Mouse (Mus musculus) heart, adult 2 months (tissue): ENCODE results near the gene Creb3l2. TPM values are rescaled to one million over a fixed set of nuclear protein-coding genes. Genes with fewer than 3 reads are reported as not detected.

ENCODE experiments used
- DNase-seq, 2 experiments: peaks; one replicate each; pipeline ENCODE4 v3.0.0; 2021
- H3K27ac ChIP-seq: fragments of 200-600 bp; 2 replicates; pipeline ENCODE4 v1.8.1; 2022
- H3K27me3 ChIP-seq: fragments of 200-500 bp; 2 replicates; pipeline ENCODE4 v1.6.1; 2012; ENCODE audit warnings: mild to moderate bottlenecking, low read length, inconsistent platforms, mixed read lengths; ENCODE audit not compliant: control insufficient read depth, insufficient read depth
- H3K36me3 ChIP-seq: fragments of 200-500 bp; 2 replicates; pipeline ENCODE4 v1.6.1; 2012; ENCODE audit warnings: low read length, inconsistent platforms; ENCODE audit not compliant: control insufficient read depth, insufficient read depth
- H3K4me1 ChIP-seq: fragments of 200-500 bp; 2 replicates; pipeline ENCODE4 v1.6.1; 2011; ENCODE audit warnings: low read length; ENCODE audit not compliant: control insufficient read depth, insufficient read depth
- H3K4me3 ChIP-seq: fragments of 200-600 bp; 2 replicates; pipeline ENCODE4 v1.8.1; 2022
- H3K79me2 ChIP-seq: fragments of 200-500 bp; replicated peaks from 2 replicates; pipeline ENCODE4 v1.6.1; 2012; ENCODE audit warnings: mild to moderate bottlenecking, inconsistent platforms, low read length, moderate library complexity, mixed read lengths; ENCODE audit not compliant: control insufficient read depth, insufficient read depth
- H3K9ac ChIP-seq: fragments of 200-500 bp; 2 replicates; pipeline ENCODE4 v1.6.1; 2012; ENCODE audit warnings: low read depth, mild to moderate bottlenecking, control low read depth, inconsistent platforms, low read length, mixed read lengths
- CTCF ChIP-seq: fragments of 200-600 bp; IDR thresholded peaks from 2 replicates; pipeline ENCODE4 v1.8.1; 2022; ENCODE audit warnings: antibody characterized with exemption, mild to moderate bottlenecking, moderate library complexity
- EP300 ChIP-seq: fragments of 200-500 bp; IDR thresholded peaks from 2 replicates; pipeline ENCODE4 v1.6.1; 2011; ENCODE audit warnings: low read depth, low read length, control low read depth; ENCODE audit not compliant: insufficient read depth
- POLR2A ChIP-seq: fragments of 200-500 bp; IDR thresholded peaks from 2 replicates; pipeline ENCODE4 v1.6.1; 2011; ENCODE audit warnings: mild to moderate bottlenecking, low read depth, low read length, control low read depth; ENCODE audit not compliant: insufficient read depth
- WGBS: fragments of 180-500 bp; shearing (Covaris S2); methylation state at CpG from one replicate; pipeline ENCODE4 v1.1.7; 2018; 5-methylcytosine and 5-hydroxymethylcytosine counted together
- intact Hi-C: fragments of 180-260 bp; cut with DNase I; formaldehyde crosslinking; loops from one replicate; pipeline ENCODE4 v1.15.1; 2025
- polyA plus RNA-seq: library from polyadenylated mRNA; depleted of rRNA; stranded (reverse); fragments of >200 nt; gene quantifications from 2 replicates; pipeline ENCODE4 v1.2.3, GENCODE M21; 2012
- total RNA-seq, 2 experiments: library from RNA; stranded (reverse); gene quantifications; 2 replicates each; pipeline ENCODE4 v1.2.3; 2021

The Creb3l2 gene
- total and polyA plus RNA-seq, 3 experiments, result 16.7 to 26.5 (median 20.5) TPM

DNA sequence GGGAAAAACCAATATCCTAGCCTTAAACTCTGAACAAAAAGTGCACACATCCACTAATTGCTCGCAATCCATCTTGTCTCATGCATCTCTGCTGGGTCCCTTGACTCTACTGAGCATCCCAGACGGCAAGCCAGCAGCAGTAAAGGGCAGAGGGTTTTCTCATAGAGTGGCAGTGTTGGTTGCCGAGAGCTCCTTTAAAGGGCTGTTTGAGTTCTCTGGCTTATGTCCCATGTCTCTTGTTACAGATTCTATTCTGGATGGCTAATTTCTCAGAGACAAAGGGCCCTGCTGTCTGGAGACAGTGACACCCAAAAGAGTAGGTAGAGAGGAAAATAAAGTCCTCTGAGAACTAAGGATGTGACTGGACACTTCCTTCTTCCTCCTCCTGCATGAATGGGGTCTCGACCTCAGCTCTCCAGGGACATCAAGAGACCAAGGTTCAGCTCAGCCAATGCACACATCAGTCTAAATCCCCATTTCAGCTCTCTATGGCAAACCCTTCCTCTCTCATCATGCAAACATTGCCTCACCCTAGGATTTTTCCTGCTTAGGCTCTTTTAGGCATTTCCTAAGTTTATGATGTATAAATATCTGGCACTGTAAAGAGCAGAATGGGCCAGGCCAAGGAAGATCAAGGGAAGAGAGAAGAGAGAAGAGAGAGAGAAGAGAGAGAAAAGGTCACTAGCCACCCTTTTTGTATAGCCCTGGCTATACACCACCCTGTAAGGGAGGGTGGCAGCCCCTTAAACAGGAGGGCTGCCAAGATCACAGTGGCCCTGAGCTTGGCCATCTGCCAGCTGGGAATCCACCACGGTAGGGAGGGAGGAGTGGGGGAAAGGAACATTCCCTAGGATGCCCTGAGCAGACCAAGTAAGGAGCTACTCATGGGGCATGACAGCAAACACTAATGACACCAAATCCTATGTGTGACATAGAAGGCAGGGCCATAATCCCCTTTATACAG is 111.8 kb downstream of the Creb3l2 start:
- 35% methylated on average over 5 of the region's 5 CpGs for WGBS
- Histone ChIP-seq H3K4me1 (peaks cover 5% of the 10 kb centered on the region; the same call in 1 of the 2 replicates), H3K9ac (no peak overlapping the region), H3K79me2 (no peaks in the 10 kb centered on the region), H3K4me3 (no peak overlapping the region), H3K27me3 (no peaks in the 10 kb centered on the region), H3K36me3 (peaks cover 4% of the 10 kb centered on the region), H3K27ac (peak overlapping the region; percentile 28)
- intact Hi-C loops, result no loop called here
- DNase-seq, result no peak
- TF ChIP-seq CTCF, result no peak
- TF ChIP-seq EP300, result no peak
- TF ChIP-seq POLR2A, result no peak

DNA sequence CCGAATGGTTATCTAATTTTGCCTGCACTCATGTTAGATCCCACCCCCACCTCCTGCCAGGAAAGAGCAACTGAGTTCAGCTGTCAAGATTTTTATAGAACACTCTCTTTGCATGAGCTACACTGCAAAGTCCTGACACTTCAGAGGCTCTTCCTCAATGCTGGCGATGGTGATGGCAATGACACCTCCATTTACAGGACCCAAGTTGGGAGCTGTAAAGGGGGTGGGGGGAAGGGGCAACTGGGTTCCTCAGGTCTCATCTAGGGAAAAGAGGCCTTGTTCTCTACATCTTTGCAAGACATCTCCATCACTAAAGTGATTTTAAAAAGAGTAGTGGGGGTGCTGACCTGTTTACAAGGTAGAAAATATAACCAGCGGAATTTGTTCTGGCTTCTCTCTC is 112.6 kb downstream of the Creb3l2 start:
- intact Hi-C loops, result no loop called here
- Histone ChIP-seq H3K36me3 (peaks cover 4% of the 10 kb centered on the region), H3K27me3 (no peaks in the 10 kb centered on the region), H3K27ac (no peak overlapping the region), H3K9ac (no peak overlapping the region), H3K79me2 (no peaks in the 10 kb centered on the region), H3K4me1 (peaks cover 5% of the 10 kb centered on the region; the same call in 1 of the 2 replicates), H3K4me3 (no peak overlapping the region)
- 59% methylated on average over 3 of the region's 3 CpGs for WGBS
- no peak for DNase-seq
- TF ChIP-seq EP300, result no peak
- no peak for TF ChIP-seq POLR2A
- no peak for TF ChIP-seq CTCF

DNA sequence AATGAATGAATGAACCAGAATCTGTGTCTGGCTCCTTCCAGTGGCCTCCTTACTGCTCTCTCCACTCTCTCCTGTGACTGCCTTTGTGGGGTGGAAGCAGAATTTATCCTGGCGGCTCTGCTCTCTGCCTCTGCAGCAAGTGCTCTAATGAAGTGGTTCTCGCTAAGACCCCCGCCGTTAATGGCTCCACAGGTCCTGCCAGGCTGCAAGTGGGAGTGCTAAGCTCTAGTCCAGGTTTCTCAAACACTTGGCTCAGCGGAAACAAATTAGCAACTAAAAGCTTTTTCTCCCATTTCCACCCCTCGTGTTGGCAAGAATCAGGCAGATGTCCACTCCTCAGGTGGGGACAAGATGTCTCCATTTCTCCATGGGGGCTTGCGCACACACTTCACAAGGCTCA is 113.3 kb downstream of the Creb3l2 start:
- H3K4me1 ChIP-seq, result peaks cover 5% of the 10 kb centered on the region; the same call in 1 of the 2 replicates
- H3K36me3 ChIP-seq, result peaks cover 4% of the 10 kb centered on the region
- H3K4me3 ChIP-seq, result no peak overlapping the region
- H3K79me2 ChIP-seq, result no peaks in the 10 kb centered on the region
- DNase-seq, result no peak
- H3K27ac ChIP-seq, result no peak overlapping the region
- WGBS, result 85% methylated on average over 7 of the region's 7 CpGs
- H3K27me3 ChIP-seq, result no peaks in the 10 kb centered on the region
- no peak for TF ChIP-seq POLR2A
- no peak for TF ChIP-seq EP300
- TF ChIP-seq CTCF, result no peak
- intact Hi-C loops, result no loop called here
- H3K9ac ChIP-seq, result no peak overlapping the region

DNA sequence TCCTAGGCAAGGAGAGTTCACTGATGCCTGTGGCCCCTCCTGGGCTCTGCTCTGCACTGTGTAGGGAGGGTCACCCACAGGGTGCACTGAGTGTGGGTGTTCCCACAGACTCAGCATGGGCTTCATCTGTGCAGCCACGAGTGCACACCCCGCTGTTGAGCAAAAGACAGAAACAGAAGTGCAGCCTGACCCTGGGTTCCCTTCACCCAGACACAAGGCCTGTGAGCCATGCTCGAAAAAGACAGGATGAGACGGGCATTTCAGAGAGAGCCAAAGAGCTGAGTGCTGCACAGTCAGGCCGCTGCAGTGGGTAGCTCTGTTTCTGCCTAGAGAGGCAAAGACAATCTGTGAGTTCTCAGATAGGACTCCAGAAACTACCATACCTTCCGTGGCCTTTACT is 114.4 kb downstream of the Creb3l2 start:
- no peak for DNase-seq
- peaks cover 5% of the 10 kb centered on the region; the same call in 1 of the 2 replicates for H3K4me1 ChIP-seq
- H3K36me3 ChIP-seq, result peaks cover 4% of the 10 kb centered on the region
- no peak overlapping the region for H3K9ac ChIP-seq
- no peaks in the 10 kb centered on the region for H3K27me3 ChIP-seq
- no peak overlapping the region for H3K4me3 ChIP-seq
- intact Hi-C loops, result no loop called here
- H3K27ac ChIP-seq, result no peak overlapping the region
- no peaks in the 10 kb centered on the region for H3K79me2 ChIP-seq
- TF ChIP-seq CTCF, result no peak
- no peak for TF ChIP-seq EP300
- no peak for TF ChIP-seq POLR2A
- 79% methylated on average over 6 of the region's 6 CpGs for whole genome bisulfite sequencing

DNA sequence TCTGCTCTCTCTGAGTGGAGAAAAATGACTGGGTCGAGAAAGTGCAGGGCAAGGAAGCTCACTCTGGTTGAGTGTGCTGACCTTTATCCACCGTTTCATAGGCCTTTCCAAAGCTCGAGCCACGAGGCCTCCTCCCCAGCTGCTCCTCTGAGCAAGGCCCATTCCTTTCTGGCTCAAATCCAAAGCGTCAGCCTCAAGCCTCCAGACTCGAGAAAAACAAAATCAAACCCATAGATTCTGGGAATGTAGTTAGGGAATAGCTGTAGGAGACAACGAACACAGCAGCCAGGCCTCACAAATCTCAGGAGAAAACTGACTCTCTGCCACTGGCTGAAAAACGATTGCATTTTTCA is 115.4 kb downstream of the Creb3l2 start:
- WGBS, result 25% methylated on average over 8 of the region's 8 CpGs
- TF ChIP-seq EP300, result no peak
- TF ChIP-seq CTCF, result no peak
- no peak for TF ChIP-seq POLR2A
- H3K36me3 ChIP-seq, result peaks cover 4% of the 10 kb centered on the region
- intact Hi-C loops, result no loop called here
- H3K27me3 ChIP-seq, result no peaks in the 10 kb centered on the region
- no peak overlapping the region for H3K4me3 ChIP-seq
- peaks cover 5% of the 10 kb centered on the region; the same call in 1 of the 2 replicates for H3K4me1 ChIP-seq
- H3K27ac ChIP-seq, result no peak overlapping the region
- no peak for DNase-seq
- H3K9ac ChIP-seq, result no peak overlapping the region
- H3K79me2 ChIP-seq, result no peaks in the 10 kb centered on the region

DNA sequence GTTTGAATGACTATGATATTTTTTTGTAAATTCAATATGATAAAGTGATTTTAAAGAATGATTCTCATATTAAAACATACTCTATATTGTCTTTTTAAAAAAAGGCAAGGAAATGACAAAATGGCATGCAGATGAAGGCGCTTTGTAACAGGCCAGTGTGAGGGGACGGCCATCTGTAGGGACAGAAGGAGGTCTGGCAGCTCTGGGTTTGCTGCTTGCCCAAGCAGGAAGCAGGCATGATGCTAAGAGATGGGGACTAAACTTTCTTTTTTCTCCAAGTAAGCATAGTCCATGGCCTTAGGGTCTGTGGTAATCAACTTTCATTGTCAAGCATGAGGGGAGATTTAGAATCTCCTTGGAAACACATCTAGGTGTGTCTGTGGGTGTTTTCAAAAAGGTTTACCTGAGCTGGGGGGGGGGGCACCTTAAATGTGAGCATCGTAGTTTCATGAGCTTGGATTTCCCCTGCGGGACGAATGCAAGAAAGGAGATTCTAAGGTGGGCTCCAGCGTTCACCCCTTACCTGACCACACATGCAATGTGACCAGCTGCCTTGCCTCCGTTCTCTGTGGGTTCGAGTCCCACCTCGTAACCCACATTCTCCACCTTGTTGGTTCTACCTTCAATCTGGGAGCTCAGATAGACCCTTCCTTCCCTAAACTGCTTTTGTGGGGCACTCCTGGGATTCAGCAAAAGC is 115.9 kb downstream of the Creb3l2 start:
- DNase-seq, result no peak
- no peak overlapping the region for H3K27ac ChIP-seq
- H3K79me2 ChIP-seq, result no peaks in the 10 kb centered on the region
- WGBS, result 91% methylated on average over 9 of the region's 9 CpGs
- H3K4me3 ChIP-seq, result no peak overlapping the region
- peaks cover 4% of the 10 kb centered on the region for H3K36me3 ChIP-seq
- H3K4me1 ChIP-seq, result peaks cover 3% of the 10 kb centered on the region; the same call in 1 of the 2 replicates
- intact Hi-C loops, result no loop called here
- TF ChIP-seq EP300 (no peak), CTCF (no peak), POLR2A (no peak)
- H3K9ac ChIP-seq, result no peak overlapping the region
- no peaks in the 10 kb centered on the region for H3K27me3 ChIP-seq
